In the genomic region with DNA sequence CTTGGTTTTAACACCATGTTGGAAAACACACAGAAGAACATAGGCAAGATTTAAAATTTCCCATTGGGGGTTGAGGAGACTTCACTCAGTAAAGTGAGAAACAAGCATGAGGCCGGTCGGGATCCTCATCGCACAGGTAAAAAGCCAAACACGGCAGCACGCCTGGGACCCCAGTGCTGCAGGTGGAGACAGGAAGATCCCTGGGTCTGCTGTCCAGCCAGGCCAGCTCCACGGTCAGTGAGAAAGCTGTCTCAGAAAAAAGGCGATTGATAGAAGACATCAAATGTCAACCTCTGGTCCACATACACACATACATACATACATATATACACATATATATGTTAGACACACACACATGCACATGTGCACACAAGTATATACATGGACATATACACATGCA, we compare ENCODE assay signal across 29 mouse cellular contexts.
"Had no signal": no experiment of that assay in that cellular context is flagged by ENCODE, and none has a peak within 500 bp of the region (broad histone marks: within the 10 kb centered on the region; RNA-seq: fewer than 3 reads in every experiment).

No protein-coding gene starts in this region.

- H3K36me3 ChIP-seq: lung, embryonic 15.5 days; midbrain, embryonic 12.5 days; midbrain, embryonic 15.5 days; neural tube, embryonic 12.5 days had no signal

- H3K27ac ChIP-seq: limb, embryonic 10.5 days; limb, embryonic 12.5 days; limb, embryonic 13.5 days; limb, embryonic 15.5 days; liver, embryonic 12.5 days; liver, embryonic 13.5 days; liver, embryonic 14.5 days; liver, embryonic 15.5 days; lung, embryonic 15.5 days; midbrain, embryonic 10.5 days; midbrain, embryonic 12.5 days; midbrain, embryonic 13.5 days; midbrain, embryonic 15.5 days; neural tube, embryonic 12.5 days had no signal

- DNase-seq: left cerebral cortex, postnatal 4 days; liver; liver, embryonic 13.5 days; liver, postnatal 0 days; lung, adult 18-20 months; lung, adult 2 months; lung, embryonic 14.5 days; lung, postnatal 10 days; lung, postnatal 14 days; lung, postnatal 36 days; lung, postnatal 4 days; midbrain, embryonic 14.5 days had no signal

- H3K27me3 ChIP-seq: limb, embryonic 12.5 days; limb, embryonic 13.5 days; limb, embryonic 15.5 days; liver, embryonic 12.5 days; liver, embryonic 13.5 days; liver, embryonic 15.5 days; lung, embryonic 15.5 days; megakaryocyte, embryonic 14.5 days; midbrain, embryonic 12.5 days; midbrain, embryonic 13.5 days; midbrain, embryonic 15.5 days; neural tube, embryonic 12.5 days had no signal

- ATAC-seq: liver, embryonic 12.5 days; liver, postnatal 0 days; lung, postnatal 0 days; midbrain, embryonic 13.5 days; midbrain, embryonic 15.5 days; midbrain, embryonic 16.5 days had no signal

- H3K4me3 ChIP-seq: limb, embryonic 10.5 days; limb, embryonic 12.5 days; limb, embryonic 13.5 days; limb, embryonic 15.5 days; liver, embryonic 12.5 days; liver, embryonic 13.5 days; liver, embryonic 15.5 days; lung, embryonic 15.5 days; midbrain, embryonic 10.5 days; midbrain, embryonic 12.5 days; midbrain, embryonic 13.5 days; midbrain, embryonic 15.5 days; myocyte; neural tube, embryonic 12.5 days had no signal

- H3K9ac ChIP-seq: limb, embryonic 12.5 days; limb, embryonic 13.5 days; limb, embryonic 15.5 days; liver, embryonic 12.5 days; liver, embryonic 13.5 days; liver, embryonic 14.5 days; liver, embryonic 15.5 days; liver, postnatal 0 days; lung, embryonic 14.5 days; lung, embryonic 15.5 days; midbrain, embryonic 12.5 days; midbrain, embryonic 13.5 days; midbrain, embryonic 15.5 days; neural tube, embryonic 12.5 days had no signal
